Mouse (Mus musculus) frontal cortex, adult 2 months (tissue): ENCODE data around the gene Zbtb37. TPM values are rescaled to one million over a fixed set of nuclear protein-coding genes. Genes with fewer than 3 reads are reported as not detected.

Experiments used
- DNase-seq, 2 experiments: peaks; one replicate each; pipeline ENCODE4 v3.0.0; 2022; ENCODE audit warnings: low spot score in 1 of 2; ENCODE audit errors: extremely low spot score in 1 of 2
- polyA plus RNA-seq: library from polyadenylated mRNA; depleted of rRNA; stranded (reverse); fragments of >200 nt; gene quantifications from 2 replicates; pipeline ENCODE4 v1.2.3, GENCODE M21; 2012; rRNA removed

Zbtb37 gene
- polyA plus RNA-seq, 1 experiment: 5.4 TPM

GRCm38 (mm10) chr1:160980537-160981234 is 54.0 kb downstream of the Zbtb37 start:
- DNase-seq: no peak

DNA sequence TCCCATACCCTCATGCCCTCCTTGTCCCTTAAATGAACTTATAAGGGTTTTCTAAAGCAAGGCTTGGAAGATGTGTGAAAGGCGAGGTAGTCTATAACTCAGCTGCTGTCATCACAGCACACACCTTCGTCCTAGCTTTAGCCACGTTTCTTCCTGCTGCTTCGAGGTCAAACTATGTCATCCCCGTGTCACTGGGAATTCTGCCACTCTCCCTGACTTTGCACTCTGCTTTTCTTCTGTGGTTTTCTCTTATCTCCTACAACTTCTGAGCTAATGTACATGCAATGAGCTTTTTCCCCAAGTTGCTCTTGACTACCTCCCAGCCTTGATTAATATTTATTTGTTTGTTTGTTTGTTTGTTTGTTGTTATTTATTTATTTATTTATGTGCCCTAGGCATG is 54.6 kb downstream of the Zbtb37 start:
- DNase-seq: no peak

DNA sequence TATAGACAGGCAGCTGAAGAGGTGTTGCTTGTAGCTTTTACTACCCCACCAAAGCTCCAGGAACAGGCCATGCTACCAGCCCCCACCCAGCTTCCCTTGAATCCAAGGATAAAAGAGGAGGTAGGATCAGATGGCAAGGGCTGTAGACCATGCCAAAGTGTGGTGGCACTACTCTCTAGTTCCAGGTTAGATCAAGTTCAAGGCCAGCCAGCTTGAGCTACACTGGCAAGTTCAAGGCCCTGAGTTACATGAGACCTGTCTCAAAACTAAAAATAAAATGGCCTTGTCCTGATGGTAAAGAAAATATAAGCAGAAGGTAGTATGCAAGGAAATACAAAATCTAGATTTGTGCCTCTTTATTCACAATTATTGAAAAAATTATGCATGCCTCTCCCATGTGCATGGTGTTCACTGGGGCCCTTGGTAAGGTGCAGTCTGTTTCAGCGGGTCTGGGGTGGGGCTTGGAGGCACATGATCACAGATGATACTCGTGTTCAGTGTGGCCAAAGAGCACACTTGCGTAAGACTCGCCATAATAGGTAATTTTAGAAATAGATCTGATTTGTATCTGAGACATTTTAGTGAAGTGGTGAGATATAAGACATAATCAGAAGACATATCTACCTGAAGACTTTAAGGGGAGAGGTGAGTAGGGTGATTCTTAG is 56.4 kb downstream of the Zbtb37 start, which contains the start of gene Serpinc1:
Gene Serpinc1, plus strand, starts transcription at position 515 of the 665 bp plus-strand sequence.
- DNase-seq: no peak

DNA sequence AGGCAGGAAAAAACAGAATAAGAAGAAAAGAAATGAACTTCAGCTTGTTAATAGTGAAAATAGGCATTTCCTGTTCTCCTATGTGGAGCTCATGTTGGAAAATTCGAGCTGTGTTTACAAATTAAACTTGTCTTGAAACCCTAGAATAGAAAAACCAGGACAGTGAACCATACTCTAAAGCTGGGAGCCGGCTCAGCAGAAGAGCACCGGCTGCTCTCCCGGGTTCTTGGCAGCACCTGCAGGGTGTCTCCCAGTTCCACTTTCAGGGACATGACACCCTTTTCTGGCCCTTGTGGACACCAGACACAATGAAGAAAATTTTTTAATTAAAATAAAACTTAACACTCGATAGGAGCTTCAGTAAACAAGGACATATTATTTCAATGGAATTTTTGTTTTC is 66.0 kb downstream of the Zbtb37 start:
- DNase-seq: no peak

- DNase-seq: no peak
Measured at GRCm38 (mm10) chr1:160967268-160967667, 67.4 kb downstream of the Zbtb37 start.

DNA sequence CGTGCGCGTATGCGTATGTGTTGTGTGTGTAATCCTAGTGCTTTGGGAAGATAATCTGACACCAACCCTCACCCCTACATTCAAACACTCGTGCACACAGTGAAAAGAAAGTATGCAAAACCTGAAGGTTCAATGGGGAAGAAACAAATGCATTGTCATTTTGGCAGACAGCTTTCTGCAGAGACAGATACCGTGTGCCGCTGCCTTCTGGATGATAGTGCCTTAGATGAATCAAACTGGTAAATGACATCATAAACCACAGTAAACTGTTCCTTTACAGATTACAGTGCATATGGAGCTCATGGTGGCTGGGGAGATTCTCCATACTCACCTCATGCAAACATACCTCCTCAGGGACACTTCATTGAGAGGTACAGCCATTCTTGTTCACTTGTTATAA is 71.5 kb downstream of the Zbtb37 start:
- no peak for DNase-seq

Other genes starting within 250 kb of the Zbtb37 start
- gene Rabgap1l, start 241.6 kb downstream of the Zbtb37 start, polyA plus RNA-seq: 61.9 and 79.8 TPM in 2 replicates
- 10.6 and 11.2 TPM in 2 replicates for gene Rc3h1, start 128.4 kb downstream of the Zbtb37 start, polyA plus RNA-seq
- 0.15 and 0.24 TPM in 2 replicates for gene Serpinc1, start 56.3 kb downstream of the Zbtb37 start, polyA plus RNA-seq
- gene Dars2, start 35.8 kb upstream of the Zbtb37 start, polyA plus RNA-seq: 20.8 and 22.9 TPM in 2 replicates
- gene Cenpl, start 35.9 kb upstream of the Zbtb37 start, polyA plus RNA-seq: 1.9 TPM in 2 replicates
- gene Klhl20, start 96.7 kb upstream of the Zbtb37 start, polyA plus RNA-seq: 15.1 TPM in 2 replicates
- 54.9 and 55.8 TPM in 2 replicates for gene Ankrd45, start 107.8 kb upstream of the Zbtb37 start, polyA plus RNA-seq
- gene Tex50, start 124.5 kb upstream of the Zbtb37 start, polyA plus RNA-seq: not detected in 2 replicates
- gene Prdx6, start 216.4 kb upstream of the Zbtb37 start, polyA plus RNA-seq: 404 and 494 TPM in 2 replicates